Mouse (Mus musculus): Measurements from ENCODE around the gene Mcoln2.
A peak's percentile ranks its signal among the peaks of the same experiment; 100 is the strongest.

Mcoln2 gene

GRCm38 (mm10) chr3:146146131-146146530, 3.5 kb upstream of the Mcoln2 start:
- DNase-seq (ENCODE audit: low spot score): no peak

- DNase-seq (ENCODE audit: low spot score): no peak
These were observed 396 bp downstream of the Mcoln2 start for GRCm38 (mm10) chr3:146150058-146150400.

- no peak for DNase-seq (ENCODE audit: low spot score)
These were observed 927 bp downstream of the Mcoln2 start for GRCm38 (mm10) chr3:146150560-146150959.

GRCm38 (mm10) chr3:146151328-146151727, 1.7 kb downstream of the Mcoln2 start:
- no peak for DNase-seq (ENCODE audit: low spot score)

- no peak for DNase-seq (ENCODE audit: low spot score)
These were observed 2.1 kb downstream of the Mcoln2 start for GRCm38 (mm10) chr3:146151755-146152154.

- DNase-seq (ENCODE audit: low spot score): no peak
These were observed 2.7 kb downstream of the Mcoln2 start for GRCm38 (mm10) chr3:146152348-146152747.

GRCm38 (mm10) chr3:146152913-146153312, 3.3 kb downstream of the Mcoln2 start:
- DNase-seq (ENCODE audit: low spot score): no peak

- DNase-seq (ENCODE audit: low spot score): no peak
These were observed 4.4 kb downstream of the Mcoln2 start for GRCm38 (mm10) chr3:146153862-146154611.

- DNase-seq (ENCODE audit: low spot score): no peak
These were observed 6.3 kb downstream of the Mcoln2 start for GRCm38 (mm10) chr3:146155628-146156576.

GRCm38 (mm10) chr3:146156811-146157210, 7.2 kb downstream of the Mcoln2 start:
- no peak for DNase-seq (ENCODE audit: low spot score)

- no peak for DNase-seq (ENCODE audit: low spot score)
These were observed 8.4 kb downstream of the Mcoln2 start for GRCm38 (mm10) chr3:146158039-146158438.

- DNase-seq (ENCODE audit: low spot score): no peak
These were observed 9.7 kb downstream of the Mcoln2 start for GRCm38 (mm10) chr3:146159360-146159759.

- no peak for DNase-seq (ENCODE audit: low spot score)
These were observed 12.6 kb downstream of the Mcoln2 start for GRCm38 (mm10) chr3:146162197-146162596.

- no peak for DNase-seq (ENCODE audit: low spot score)
These were observed 19.7 kb downstream of the Mcoln2 start for GRCm38 (mm10) chr3:146169356-146169755.

- no peak for DNase-seq (ENCODE audit: low spot score)
These were observed 23.4 kb downstream of the Mcoln2 start for GRCm38 (mm10) chr3:146173030-146173429.

- no peak for DNase-seq (ENCODE audit: low spot score)
These were observed 24.6 kb downstream of the Mcoln2 start for GRCm38 (mm10) chr3:146174215-146174614.

- DNase-seq (ENCODE audit: low spot score): no peak
These were observed 27.7 kb downstream of the Mcoln2 start for GRCm38 (mm10) chr3:146177295-146177694.

GRCm38 (mm10) chr3:146177748-146178582, 28.3 kb downstream of the Mcoln2 start:
- DNase-seq (ENCODE audit: low spot score): peak; percentile 66

GRCm38 (mm10) chr3:146180341-146180740, 30.7 kb downstream of the Mcoln2 start:
- DNase-seq (ENCODE audit: low spot score): no peak

- peak; percentile 57 for DNase-seq (ENCODE audit: low spot score)
These were observed 31.4 kb downstream of the Mcoln2 start for GRCm38 (mm10) chr3:146180986-146181385.

GRCm38 (mm10) chr3:146184992-146185657, 35.5 kb downstream of the Mcoln2 start:
- DNase-seq (ENCODE audit: low spot score): peak; percentile 45

GRCm38 (mm10) chr3:146186033-146186432, 36.4 kb downstream of the Mcoln2 start:
- no peak for DNase-seq (ENCODE audit: low spot score)
